Mouse (Mus musculus) mesoderm, embryonic 11.5 days (tissue): ENCODE measurements at regions not wholly inside any gene's neighbourhood (a gene's known extent, or its start where the extent isn't known, plus 50 kb on each side); places are given as distances from the start of the nearest gene placed in this dataset.

Experiments used
- DNase-seq: peaks from one replicate; pipeline ENCODE4 v3.0.0-alpha.2; 2012; ENCODE audit warnings: low read depth, low spot score

DNA sequence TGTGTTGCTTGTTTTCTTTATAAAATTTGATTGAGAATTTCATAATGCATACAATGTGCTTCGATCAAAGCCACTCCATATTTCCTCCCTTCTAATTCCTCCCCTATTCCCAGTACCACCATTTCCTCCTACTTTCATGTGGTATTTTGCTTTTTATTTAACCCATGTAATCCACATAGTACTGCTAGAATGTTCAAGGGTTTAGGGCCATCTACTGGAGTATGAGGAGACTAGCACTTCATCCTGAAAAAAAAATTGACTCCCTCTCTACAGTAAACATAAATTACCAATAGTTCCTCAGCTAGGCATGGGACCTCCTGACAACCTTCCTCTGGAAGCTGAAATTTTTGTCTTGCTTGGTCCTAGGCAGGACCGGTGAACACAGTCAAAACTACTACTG, 163.0 kb downstream of the Gpr165 start:
- DNase-seq = no peak

DNA sequence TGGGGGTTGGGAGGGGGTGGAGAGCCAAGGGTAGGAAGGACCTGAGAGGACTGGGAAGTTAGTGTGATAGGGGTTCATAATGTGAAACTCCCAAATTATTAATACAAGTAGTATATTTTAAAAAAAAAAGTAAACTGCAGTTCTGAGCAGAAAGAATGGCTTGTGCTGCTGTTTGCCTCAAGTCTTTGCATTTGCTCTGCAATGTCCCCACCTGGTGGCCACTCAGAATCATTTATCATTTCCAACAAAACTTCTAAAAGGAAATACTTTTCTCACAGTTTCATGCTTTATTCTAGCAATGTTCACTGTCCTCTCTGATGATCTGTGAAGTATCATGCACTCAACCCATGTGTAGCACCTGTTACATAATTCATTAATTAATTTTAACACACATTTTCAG, 165.5 kb downstream of the Gpr165 start:
- DNase-seq = peak; percentile 15

DNA sequence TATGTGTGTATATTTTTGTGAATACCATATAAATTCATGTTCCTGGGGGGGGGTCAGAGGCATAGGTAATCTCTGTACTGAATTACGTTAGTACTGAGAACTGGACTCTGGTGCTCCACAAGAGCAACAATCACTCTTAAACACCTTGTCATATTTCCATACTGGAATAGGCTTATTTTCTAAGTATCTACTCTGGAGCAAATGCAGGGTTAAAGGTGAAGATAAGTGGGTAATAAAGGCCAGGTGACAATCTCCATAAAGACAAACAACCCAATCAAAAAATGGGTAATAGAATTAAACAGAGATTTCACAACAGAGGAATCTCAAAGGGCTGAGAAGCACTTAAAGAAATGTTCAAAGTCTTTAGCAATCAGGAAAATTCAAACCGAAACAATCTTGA, 165.9 kb downstream of the Gpr165 start:
- no peak for DNase-seq

DNA sequence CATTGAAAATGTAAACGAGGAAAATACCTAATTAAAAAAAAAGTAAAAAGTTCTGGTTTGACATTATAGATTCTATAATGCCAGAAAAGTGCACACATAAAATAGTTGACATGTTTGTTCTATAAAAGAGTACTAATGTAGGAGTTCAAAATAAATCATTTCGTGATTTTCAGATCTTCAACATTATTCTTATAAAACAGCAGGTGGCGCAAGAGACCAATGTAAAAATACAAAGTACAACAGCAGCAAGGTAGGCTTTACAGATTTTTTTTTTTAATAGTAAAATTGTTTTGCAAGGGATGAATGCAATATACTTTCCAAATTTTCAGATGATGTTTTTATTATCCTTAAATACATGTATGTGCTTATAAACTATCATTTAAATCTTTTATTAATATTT, 171.8 kb upstream of the Pgr15l start:
- peak; percentile 14 for DNase-seq
